Mouse (Mus musculus): Measurements from ENCODE around the gene Rpl18. TPM values are rescaled to one million over a fixed set of nuclear protein-coding genes. Genes with fewer than 3 reads are reported as not detected.

Gene Rpl18
- polyA plus RNA-seq, 1 experiment from 2014 or later = 1,132 TPM

Other genes with a start within 250 kb of the Rpl18 start
- gene Bax, start 248.6 kb upstream of the Rpl18 start, polyA plus RNA-seq (2015; fragmentation: Nextera tagmentation; extraction: Ambion mirVana) = 184 and 195 TPM in 2 replicates
- 1.0 and 1.1 TPM in 2 replicates for gene Tulp2, start 233.6 kb upstream of the Rpl18 start, polyA plus RNA-seq (2015; fragmentation: Nextera tagmentation; extraction: Ambion mirVana)
- not detected in 2 replicates for gene Gm45808, start 228.6 kb upstream of the Rpl18 start, polyA plus RNA-seq (2015; fragmentation: Nextera tagmentation; extraction: Ambion mirVana)
- 3.3 and 3.5 TPM in 2 replicates for gene Dhdh, start 226.7 kb upstream of the Rpl18 start, polyA plus RNA-seq (2015; fragmentation: Nextera tagmentation; extraction: Ambion mirVana)
- 221 and 252 TPM in 2 replicates for gene Nucb1, start 205.1 kb upstream of the Rpl18 start, polyA plus RNA-seq (2015; fragmentation: Nextera tagmentation; extraction: Ambion mirVana)
- 18.6 and 24.7 TPM in 2 replicates for gene Ppp1r15a, start 189.2 kb upstream of the Rpl18 start, polyA plus RNA-seq (2015; fragmentation: Nextera tagmentation; extraction: Ambion mirVana)
- gene Plekha4, start 189.1 kb upstream of the Rpl18 start, polyA plus RNA-seq (2015; fragmentation: Nextera tagmentation; extraction: Ambion mirVana) = 4.5 and 5.1 TPM in 2 replicates
- gene Hsd17b14, start 160.6 kb upstream of the Rpl18 start, polyA plus RNA-seq (2015; fragmentation: Nextera tagmentation; extraction: Ambion mirVana) = 11.8 and 14.8 TPM in 2 replicates
- 75.4 and 78.5 TPM in 2 replicates for gene Bcat2, start 145.3 kb upstream of the Rpl18 start, polyA plus RNA-seq (2015; fragmentation: Nextera tagmentation; extraction: Ambion mirVana)
- gene Fgf21, start 100.0 kb upstream of the Rpl18 start, polyA plus RNA-seq (2015; fragmentation: Nextera tagmentation; extraction: Ambion mirVana) = 0.32 TPM in 1 of 2 replicates, not detected in the other
- 0.06 and 0.21 TPM in 2 replicates for gene Fut1, start 98.2 kb upstream of the Rpl18 start, polyA plus RNA-seq (2015; fragmentation: Nextera tagmentation; extraction: Ambion mirVana)
- 0.14 and 0.17 TPM in 2 replicates for gene Izumo1, start 93.6 kb upstream of the Rpl18 start, polyA plus RNA-seq (2015; fragmentation: Nextera tagmentation; extraction: Ambion mirVana)
- 16.1 and 18.0 TPM in 2 replicates for gene Rasip1, start 88.0 kb upstream of the Rpl18 start, polyA plus RNA-seq (2015; fragmentation: Nextera tagmentation; extraction: Ambion mirVana)
- 7.5 and 9.0 TPM in 2 replicates for gene Mamstr, start 75.5 kb upstream of the Rpl18 start, polyA plus RNA-seq (2015; fragmentation: Nextera tagmentation; extraction: Ambion mirVana)
- gene Fut2, start 49.1 kb upstream of the Rpl18 start, polyA plus RNA-seq (2015; fragmentation: Nextera tagmentation; extraction: Ambion mirVana) = 0.42 and 3.7 TPM in 2 replicates
- 0.21 and 0.24 TPM in 2 replicates for gene Ntn5, start 31.4 kb upstream of the Rpl18 start, polyA plus RNA-seq (2015; fragmentation: Nextera tagmentation; extraction: Ambion mirVana)
- 0.19 and 0.29 TPM in 2 replicates for gene Sec1, start 21.1 kb upstream of the Rpl18 start, polyA plus RNA-seq (2015; fragmentation: Nextera tagmentation; extraction: Ambion mirVana)
- gene Car11, start 15.6 kb upstream of the Rpl18 start, polyA plus RNA-seq (2015; fragmentation: Nextera tagmentation; extraction: Ambion mirVana) = 8.6 and 8.8 TPM in 2 replicates
- 3.7 and 4.7 TPM in 2 replicates for gene Dbp, start 10.4 kb upstream of the Rpl18 start, polyA plus RNA-seq (2015; fragmentation: Nextera tagmentation; extraction: Ambion mirVana)
- gene Sphk2, start 2.5 kb downstream of the Rpl18 start, polyA plus RNA-seq (2015; fragmentation: Nextera tagmentation; extraction: Ambion mirVana) = 28.1 and 33.7 TPM in 2 replicates
- gene Fam83e, start 5.8 kb downstream of the Rpl18 start, polyA plus RNA-seq (2015; fragmentation: Nextera tagmentation; extraction: Ambion mirVana) = 1.4 and 2.5 TPM in 2 replicates
- not detected in 2 replicates for gene Spaca4, start 10.4 kb downstream of the Rpl18 start, polyA plus RNA-seq (2015; fragmentation: Nextera tagmentation; extraction: Ambion mirVana)
- gene Lmtk3, start 68.3 kb downstream of the Rpl18 start, polyA plus RNA-seq (2015; fragmentation: Nextera tagmentation; extraction: Ambion mirVana) = 2.5 and 3.1 TPM in 2 replicates
- 2.8 and 3.2 TPM in 2 replicates for gene Sult2b1, start 69.2 kb downstream of the Rpl18 start, polyA plus RNA-seq (2015; fragmentation: Nextera tagmentation; extraction: Ambion mirVana)
- gene Cyth2, start 99.1 kb downstream of the Rpl18 start, polyA plus RNA-seq (2015; fragmentation: Nextera tagmentation; extraction: Ambion mirVana) = 130 and 132 TPM in 2 replicates
- 1.4 and 1.6 TPM in 2 replicates for gene Kcnj14, start 109.3 kb downstream of the Rpl18 start, polyA plus RNA-seq (2015; fragmentation: Nextera tagmentation; extraction: Ambion mirVana)
- gene Grwd1, start 115.5 kb downstream of the Rpl18 start, polyA plus RNA-seq (2015; fragmentation: Nextera tagmentation; extraction: Ambion mirVana) = 82.5 and 86.3 TPM in 2 replicates
- gene Kdelr1, start 157.3 kb downstream of the Rpl18 start, polyA plus RNA-seq (2015; fragmentation: Nextera tagmentation; extraction: Ambion mirVana) = 83.8 and 89.1 TPM in 2 replicates
- 0.42 and 0.47 TPM in 2 replicates for gene Grin2d, start 162.9 kb downstream of the Rpl18 start, polyA plus RNA-seq (2015; fragmentation: Nextera tagmentation; extraction: Ambion mirVana)
- gene Syngr4, start 181.3 kb downstream of the Rpl18 start, polyA plus RNA-seq (2015; fragmentation: Nextera tagmentation; extraction: Ambion mirVana) = 0.93 and 1.1 TPM in 2 replicates
- gene Tmem143, start 181.5 kb downstream of the Rpl18 start, polyA plus RNA-seq (2015; fragmentation: Nextera tagmentation; extraction: Ambion mirVana) = 6.2 and 6.5 TPM in 2 replicates
- gene Emp3, start 205.9 kb downstream of the Rpl18 start, polyA plus RNA-seq (2015; fragmentation: Nextera tagmentation; extraction: Ambion mirVana) = 164 and 194 TPM in 2 replicates
- gene Ccdc114, start 208.6 kb downstream of the Rpl18 start, polyA plus RNA-seq (2015; fragmentation: Nextera tagmentation; extraction: Ambion mirVana) = 10.8 and 12.2 TPM in 2 replicates

Data from kidney, embryonic 15.5 days (tissue).